Mouse (Mus musculus): ENCODE results near the gene Psenen.

Gene Psenen

DNA sequence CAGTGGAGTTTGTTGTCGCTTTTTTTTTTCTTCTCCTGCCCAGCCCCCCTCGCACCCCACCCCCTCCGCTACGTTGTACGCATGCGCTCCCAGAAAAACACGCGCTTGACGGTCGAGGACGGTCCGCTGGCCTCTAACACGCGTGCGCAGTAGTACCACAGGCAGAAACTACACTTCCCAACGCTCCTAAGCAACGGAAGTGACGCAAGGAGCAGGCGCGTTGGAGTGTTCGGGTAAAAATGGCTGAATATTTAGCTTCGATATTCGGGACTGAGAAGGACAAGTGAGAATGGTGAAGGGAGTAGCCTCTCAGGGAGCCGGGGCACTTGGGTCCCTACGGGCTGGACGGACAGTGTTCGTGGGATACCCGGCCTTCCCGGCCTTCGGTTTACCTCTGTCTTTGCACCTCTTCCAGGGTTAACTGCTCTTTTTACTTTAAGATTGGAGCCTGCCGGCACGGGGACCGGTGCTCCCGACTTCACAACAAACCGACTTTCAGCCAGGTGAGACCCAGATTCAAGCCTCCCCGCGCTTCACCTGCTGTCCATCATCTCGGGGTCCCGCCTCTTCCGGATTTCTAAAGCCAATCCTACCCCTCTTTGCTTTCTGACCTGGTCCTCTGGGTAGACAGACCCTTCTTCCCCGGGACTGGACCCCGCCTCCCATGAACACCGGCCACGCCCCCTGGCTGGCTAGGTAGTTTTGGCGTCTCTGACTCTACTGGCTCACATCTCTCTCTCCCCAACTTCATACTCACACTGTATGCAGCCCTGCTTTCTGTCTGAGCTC lies at the start of gene Psenen, which contains the start of the genes U2af1l4 and Gm49396:
Psenen (minus strand) TSS at position 511 of the 789 bp plus-strand sequence.
U2af1l4 (plus strand) TSS at position 185 of the 789 bp plus-strand sequence.
Gm49396 (plus strand) TSS at position 228 of the 789 bp plus-strand sequence.
- peak; percentile 93 for DNase-seq (ENCODE audit: low spot score)

DNA sequence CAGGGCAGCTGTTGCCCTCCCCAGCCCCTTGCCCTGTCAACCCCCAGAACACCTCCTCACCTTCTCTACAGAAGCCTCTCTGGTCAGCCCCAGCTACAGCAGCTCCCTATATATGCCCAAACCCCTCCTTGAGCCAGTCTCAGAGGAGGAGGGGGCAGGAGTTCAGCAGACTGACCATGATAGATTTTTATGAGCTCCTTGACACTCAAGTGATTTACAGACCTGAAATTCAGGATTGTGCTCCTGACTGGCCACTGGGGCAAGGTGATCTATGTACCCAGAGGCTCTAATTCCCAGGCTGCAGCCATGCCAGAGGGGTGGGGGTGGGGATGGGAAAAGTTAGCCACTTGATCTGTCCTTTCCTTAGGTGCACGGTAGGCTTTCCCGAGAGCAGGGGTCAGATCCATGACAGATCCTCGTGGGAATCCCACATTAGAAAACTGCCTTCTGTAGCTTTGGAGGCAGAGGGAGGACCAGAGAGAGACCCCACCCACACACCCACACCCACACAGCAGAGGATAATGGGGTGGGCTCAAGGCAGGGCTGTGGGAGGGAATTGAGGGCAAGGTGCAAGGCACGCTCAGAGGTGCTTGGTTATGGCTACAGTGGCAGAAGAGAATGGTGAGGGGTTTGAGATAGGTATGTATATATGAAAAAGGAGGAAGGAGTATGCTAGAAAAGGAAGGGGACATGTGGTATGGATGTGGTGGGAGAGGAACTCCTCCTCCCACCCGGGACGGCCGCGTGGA lies 49.4 kb upstream of the Psenen start, which contains the start of gene Upk1a:
Upk1a (minus strand) TSS at position 194 of the 749 bp plus-strand sequence.
- DNase-seq (ENCODE audit: low spot score): no peak

GRCm38 (mm10) chr7:30610043-30610442 lies 46.6 kb upstream of the Psenen start:
- no peak for DNase-seq (ENCODE audit: low spot score)

GRCm38 (mm10) chr7:30608476-30608875 lies 45.0 kb upstream of the Psenen start:
- no peak for DNase-seq (ENCODE audit: low spot score)

DNA sequence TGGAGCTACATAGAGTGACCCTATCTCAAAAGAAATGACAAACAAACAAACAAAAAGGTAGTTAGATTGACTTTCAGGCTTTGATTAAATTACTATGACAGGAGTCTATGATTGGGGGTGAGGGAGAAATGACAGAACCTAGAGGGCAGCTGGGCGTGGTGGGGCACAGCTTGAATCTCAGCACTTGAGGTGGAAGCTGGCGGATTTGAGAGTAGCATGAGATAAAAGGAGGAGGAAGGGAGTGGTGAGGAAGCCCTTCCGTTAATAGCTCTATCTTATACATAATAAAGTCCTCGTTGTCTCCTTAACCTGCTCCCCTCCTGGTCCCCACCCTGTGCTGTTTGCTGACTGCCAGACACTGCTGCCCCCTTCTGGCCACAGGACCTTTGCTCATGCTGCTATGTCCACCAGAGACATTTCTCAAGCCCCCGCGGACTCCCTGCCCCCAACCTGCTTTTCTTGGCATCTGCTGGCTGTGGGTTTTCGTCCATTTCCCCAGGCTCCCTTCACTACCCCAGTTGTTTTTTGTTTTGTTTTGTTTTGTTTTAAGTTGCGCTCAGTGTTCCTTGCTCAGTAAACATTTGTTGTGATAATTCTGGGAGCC lies 44.4 kb upstream of the Psenen start:
- DNase-seq (ENCODE audit: low spot score): no peak

- DNase-seq (ENCODE audit: low spot score): no peak
These were observed 41.5 kb upstream of the Psenen start for GRCm38 (mm10) chr7:30604944-30605343.

- DNase-seq (ENCODE audit: low spot score): no peak
These were observed 41.0 kb upstream of the Psenen start for GRCm38 (mm10) chr7:30604424-30604823.

DNA sequence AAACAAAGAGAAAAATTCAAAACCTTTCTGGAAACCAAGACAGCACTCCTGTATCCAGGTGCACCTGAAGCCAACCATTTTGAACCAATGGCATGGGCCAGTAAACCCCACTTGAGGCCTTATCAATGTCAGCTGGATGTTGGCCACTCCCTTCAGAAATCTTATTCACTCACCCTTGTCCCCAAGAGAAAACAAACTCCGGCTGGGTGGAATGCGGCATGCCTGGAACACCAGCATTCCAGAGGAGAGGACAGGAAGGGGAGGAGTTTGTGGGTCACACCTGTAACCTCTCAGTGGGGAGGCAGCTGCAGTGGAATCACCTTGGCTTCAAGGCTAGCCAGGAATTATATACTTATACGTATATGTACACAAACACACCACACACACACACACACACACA lies 39.2 kb upstream of the Psenen start:
- no peak for DNase-seq (ENCODE audit: low spot score)

GRCm38 (mm10) chr7:30600651-30601050 lies 37.2 kb upstream of the Psenen start:
- DNase-seq (ENCODE audit: low spot score): no peak

- DNase-seq (ENCODE audit: low spot score): peak; percentile 87
These were observed 36.5 kb upstream of the Psenen start for GRCm38 (mm10) chr7:30599933-30600353.

GRCm38 (mm10) chr7:30598786-30599185 lies 35.4 kb upstream of the Psenen start, which contains the start of gene Zbtb32:
TSS of gene Zbtb32 (minus strand) at chr7:30598909.
- DNase-seq (ENCODE audit: low spot score): no peak

DNA sequence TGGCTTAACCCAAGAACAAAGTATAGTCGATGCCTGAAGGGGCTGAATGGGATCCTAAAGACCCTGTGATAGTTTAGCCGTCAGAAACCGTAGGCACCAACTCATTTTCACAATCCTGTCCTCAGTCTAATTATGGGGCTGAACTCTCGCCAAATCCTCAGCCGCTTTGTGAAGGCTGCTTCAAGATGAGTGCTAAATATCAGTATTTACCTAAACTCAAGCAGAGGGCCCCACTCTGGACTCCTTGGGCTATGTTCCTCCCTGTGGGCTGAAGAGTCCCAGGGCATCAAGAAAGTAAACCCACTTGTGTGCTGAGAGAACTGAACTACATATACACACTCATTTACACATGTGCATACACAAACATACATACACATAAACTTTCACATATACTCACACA lies 33.4 kb upstream of the Psenen start:
- no peak for DNase-seq (ENCODE audit: low spot score)

- no peak for DNase-seq (ENCODE audit: low spot score)
These were observed 32.7 kb upstream of the Psenen start for GRCm38 (mm10) chr7:30596093-30596492.

GRCm38 (mm10) chr7:30594510-30595024 lies 31.1 kb upstream of the Psenen start:
- no peak for DNase-seq (ENCODE audit: low spot score)

DNA sequence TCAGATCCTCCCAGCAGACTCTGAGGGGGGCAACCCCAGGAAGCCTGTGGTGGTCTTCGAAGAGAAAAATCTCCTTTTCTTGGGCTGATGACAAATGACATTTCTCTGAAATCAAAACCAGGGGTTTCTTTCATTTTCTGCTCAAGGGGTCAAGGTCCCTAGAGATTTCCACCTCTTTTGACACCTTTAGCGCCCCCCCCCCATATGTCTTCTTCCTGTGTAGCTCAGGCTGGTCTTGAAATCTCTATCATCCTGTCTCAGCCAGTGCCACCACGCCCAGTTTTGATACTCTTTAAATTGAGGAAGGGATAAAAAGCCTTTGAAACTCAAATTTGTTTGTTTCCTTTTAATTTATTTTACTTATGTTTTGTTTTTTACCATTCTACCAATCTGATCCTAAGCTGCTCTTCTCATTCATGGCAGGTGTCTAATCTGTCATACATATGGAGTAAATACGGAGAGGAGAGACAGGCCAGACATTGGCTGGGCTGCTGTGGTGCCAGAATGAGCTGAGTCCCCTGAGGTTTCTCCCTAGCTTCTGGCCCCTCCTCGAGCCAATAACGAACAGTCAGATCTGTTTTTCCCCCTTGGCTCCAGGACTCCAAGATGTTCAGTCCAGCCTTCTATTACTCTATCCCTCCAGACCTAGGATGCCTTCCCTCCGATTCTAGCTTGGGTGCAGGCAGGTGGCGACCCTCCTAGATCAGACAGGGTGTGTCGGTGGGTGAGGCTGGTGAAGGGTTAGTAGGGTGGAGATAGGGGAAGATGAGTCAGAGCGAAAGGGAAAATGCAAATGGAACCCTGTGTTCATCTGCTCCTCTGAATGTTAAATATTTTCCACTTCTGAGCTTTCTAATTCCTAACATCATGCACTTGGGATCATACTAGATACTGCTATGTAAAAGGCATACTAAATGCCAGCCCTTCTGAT lies 30.4 kb upstream of the Psenen start:
- DNase-seq (ENCODE audit: low spot score): no peak

GRCm38 (mm10) chr7:30592772-30593423 lies 29.5 kb upstream of the Psenen start:
- DNase-seq (ENCODE audit: low spot score): no peak

GRCm38 (mm10) chr7:30591605-30591951 lies 28.2 kb upstream of the Psenen start:
- no peak for DNase-seq (ENCODE audit: low spot score)

DNA sequence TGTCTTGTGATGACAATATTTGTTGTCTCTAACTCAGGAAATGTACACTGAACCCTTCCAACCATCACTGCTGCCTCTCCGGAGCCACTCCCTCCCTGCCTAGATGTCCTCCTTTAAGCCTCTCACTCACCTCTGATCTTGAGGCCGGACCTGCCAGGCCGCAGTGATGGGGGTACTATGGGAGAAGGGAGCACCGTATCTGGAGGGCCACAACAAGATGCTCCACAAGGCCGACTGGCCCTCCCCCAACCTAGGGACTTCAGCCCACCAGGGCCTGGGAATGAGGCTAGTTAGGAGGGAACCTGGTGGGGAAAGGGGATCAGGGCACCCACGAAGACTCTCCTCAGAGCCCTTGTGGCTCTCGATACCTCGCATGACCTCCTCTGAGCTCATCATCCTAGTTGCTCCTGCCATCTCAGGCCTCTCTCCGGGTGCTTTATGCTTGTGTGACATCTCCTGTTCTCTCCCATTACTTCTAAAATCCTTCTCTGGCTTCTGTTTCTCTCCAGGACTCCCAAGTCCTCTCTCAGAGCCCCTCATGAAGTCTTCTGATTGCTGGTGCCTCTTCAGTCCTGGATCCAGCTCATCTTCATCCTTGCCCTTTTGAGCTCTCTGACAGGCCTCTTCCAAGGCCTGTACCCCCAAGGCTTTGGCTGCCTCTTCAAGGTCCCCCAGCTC lies 27.6 kb upstream of the Psenen start:
- no peak for DNase-seq (ENCODE audit: low spot score)

DNA sequence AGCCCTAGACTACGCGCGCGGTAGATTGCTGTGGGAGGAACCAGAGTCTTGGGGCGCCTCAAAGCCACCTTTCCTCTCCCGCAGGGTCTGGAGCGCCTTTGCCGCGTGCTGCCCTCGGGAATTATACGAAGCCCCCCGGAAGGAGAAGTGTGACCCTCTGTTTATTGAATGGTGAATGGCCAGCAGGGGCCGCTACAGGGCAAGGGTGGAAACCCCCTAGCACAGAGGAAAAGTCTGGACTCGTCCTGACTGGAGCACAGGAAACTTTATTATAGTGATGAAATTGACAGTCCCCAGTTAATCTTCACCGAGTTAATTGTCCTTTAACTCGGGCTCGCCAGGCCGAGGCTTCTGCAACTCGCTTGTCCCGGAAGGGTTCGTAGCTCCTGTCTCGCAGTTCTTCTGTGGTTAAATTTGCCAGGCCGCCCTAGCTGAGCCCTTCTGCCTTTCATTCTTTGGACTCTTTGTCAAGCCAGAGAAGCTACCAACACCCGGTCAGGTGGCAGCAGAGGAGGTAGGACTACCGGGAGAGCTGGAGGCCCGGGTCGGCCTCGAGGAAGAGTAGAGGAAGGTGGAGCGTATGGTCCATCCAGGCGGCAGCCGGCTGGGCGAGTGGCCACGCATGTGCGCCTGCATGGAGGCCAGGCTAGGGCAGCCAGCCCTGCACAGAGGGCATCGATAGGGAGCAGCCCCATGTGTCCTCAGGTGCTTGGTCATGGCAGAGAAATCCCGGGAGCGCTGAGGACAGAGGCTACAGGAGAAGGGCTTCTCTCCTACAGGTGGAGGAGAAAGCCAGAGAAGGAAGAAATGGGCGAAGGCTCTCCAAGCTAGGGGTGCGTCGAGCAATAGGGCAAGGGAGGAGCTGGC lies 26.2 kb upstream of the Psenen start:
- peak; percentile 55 for DNase-seq (ENCODE audit: low spot score)
